Mouse (Mus musculus) ES-Bruce4 (cell line): ENCODE measurements around the gene Ndufc2.

Experiments
- CTCF ChIP-seq: IDR thresholded peaks from one replicate; pipeline ENCODE4 v1.8.1; 2011; ENCODE audit warnings: low read depth, low read length
- EP300 ChIP-seq: IDR thresholded peaks from 2 replicates; pipeline ENCODE4 v1.6.1; 2011; ENCODE audit warnings: low read depth, low read length; ENCODE audit not compliant: insufficient read depth
- POLR2A ChIP-seq: IDR thresholded peaks from one replicate; pipeline ENCODE4 v1.8.1; 2011; ENCODE audit warnings: low read length; ENCODE audit not compliant: insufficient read depth

GRCm38 (mm10) chr7:97414915-97415687, 15.3 kb downstream of the Ndufc2 start:
- TF ChIP-seq POLR2A (no peak), EP300 (no peak), CTCF (no peak)
